Mouse (Mus musculus) heart, postnatal 4 days (tissue): ENCODE measurements around the gene Ccdc173. TPM values are rescaled to one million over a fixed set of nuclear protein-coding genes. Genes with fewer than 3 reads are reported as not detected.
A peak's percentile ranks its signal among the peaks of the same experiment; 100 is the strongest.

Experiments used
- DNase-seq: peaks from one replicate; pipeline ENCODE4 v3.0.0; 2021
- total RNA-seq, 2 experiments: library from RNA; stranded (reverse); gene quantifications; 2 replicates each; pipeline ENCODE4 v1.2.3; 2021

The Ccdc173 gene
- total RNA-seq, 2 experiments from 2014 or later = 0.43 to 0.99 TPM

DNA sequence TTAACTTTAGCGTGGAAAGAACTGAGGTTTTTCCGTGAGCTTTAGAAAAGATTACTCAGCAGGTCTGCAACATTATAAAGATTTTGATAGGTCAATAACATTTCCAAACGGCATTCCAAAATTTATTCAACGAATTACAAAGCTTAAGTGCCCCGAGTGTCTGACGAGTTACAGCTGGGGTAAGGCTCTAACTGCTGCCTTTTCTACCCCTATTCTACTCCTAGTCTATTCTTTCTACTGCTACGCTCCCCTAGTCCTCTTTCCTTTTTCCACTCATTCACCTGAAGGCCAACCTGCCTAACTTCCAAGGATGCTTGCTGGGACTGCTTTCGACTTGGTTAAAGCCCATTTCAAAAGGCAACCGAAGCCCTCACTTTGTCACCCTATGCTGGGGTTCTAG lies 401 bp downstream of the Ccdc173 start:
- DNase-seq = no peak

- peak; percentile 14 for DNase-seq
Measured at GRCm38 (mm10) chr2:69778836-69779177, 10.6 kb downstream of the Ccdc173 start.

GRCm38 (mm10) chr2:69777985-69778835 lies 11.2 kb downstream of the Ccdc173 start:
- no peak for DNase-seq

- no peak for DNase-seq
Measured at GRCm38 (mm10) chr2:69773331-69773730, 16.0 kb downstream of the Ccdc173 start.

GRCm38 (mm10) chr2:69764716-69765115 lies 24.7 kb downstream of the Ccdc173 start:
- no peak for DNase-seq

- no peak for DNase-seq
Measured at GRCm38 (mm10) chr2:69763340-69763739, 26.0 kb downstream of the Ccdc173 start.

GRCm38 (mm10) chr2:69760980-69761379 lies 28.4 kb downstream of the Ccdc173 start:
- DNase-seq = no peak

- DNase-seq = no peak
Measured at GRCm38 (mm10) chr2:69745091-69745490, 44.3 kb downstream of the Ccdc173 start.

DNA sequence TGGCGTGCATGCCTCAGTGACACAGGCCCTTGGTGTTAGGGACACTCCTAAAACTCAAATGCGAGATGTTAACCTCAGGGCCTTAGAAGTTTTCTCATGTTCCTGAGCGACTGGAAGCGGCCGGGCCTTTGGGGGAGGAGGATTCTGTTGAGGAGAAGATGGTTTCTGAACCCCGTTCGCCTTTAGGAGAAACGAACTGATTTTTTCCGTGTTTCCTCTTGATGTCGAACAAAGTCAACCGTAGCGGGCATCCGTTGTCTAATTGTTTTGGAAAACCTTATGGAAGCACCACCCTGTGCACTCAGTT lies 65.9 kb downstream of the Ccdc173 start:
- DNase-seq = no peak

- DNase-seq = peak; percentile 93
Measured at GRCm38 (mm10) chr2:69722650-69723518, 66.5 kb downstream of the Ccdc173 start.

- no peak for DNase-seq
Measured at GRCm38 (mm10) chr2:69722273-69722649, 67.1 kb downstream of the Ccdc173 start, which contains the start of gene Ppig. Gene Ppig, plus strand, starts transcription at chr2:69722545.

- DNase-seq = no peak
Measured at GRCm38 (mm10) chr2:69719121-69719520, 70.3 kb downstream of the Ccdc173 start.

DNA sequence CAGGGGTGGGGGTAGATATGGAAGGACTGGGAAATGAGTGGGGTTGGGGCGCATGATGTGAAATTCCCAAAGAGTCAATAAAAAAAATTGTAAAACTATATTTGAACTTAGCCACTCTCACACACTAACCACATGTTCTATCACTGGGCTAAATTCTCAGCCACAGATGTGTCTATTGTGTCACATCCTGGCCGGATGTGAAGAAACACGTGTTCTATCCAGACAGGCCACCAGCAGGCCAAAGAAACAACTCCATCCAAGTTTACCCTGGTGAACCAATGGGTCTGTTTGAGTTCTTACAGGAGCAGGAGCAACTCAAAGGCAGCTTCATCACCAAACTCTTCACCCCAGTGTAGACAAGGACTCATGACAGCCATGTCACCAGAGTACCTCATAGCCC lies 72.9 kb downstream of the Ccdc173 start:
- DNase-seq = no peak

DNA sequence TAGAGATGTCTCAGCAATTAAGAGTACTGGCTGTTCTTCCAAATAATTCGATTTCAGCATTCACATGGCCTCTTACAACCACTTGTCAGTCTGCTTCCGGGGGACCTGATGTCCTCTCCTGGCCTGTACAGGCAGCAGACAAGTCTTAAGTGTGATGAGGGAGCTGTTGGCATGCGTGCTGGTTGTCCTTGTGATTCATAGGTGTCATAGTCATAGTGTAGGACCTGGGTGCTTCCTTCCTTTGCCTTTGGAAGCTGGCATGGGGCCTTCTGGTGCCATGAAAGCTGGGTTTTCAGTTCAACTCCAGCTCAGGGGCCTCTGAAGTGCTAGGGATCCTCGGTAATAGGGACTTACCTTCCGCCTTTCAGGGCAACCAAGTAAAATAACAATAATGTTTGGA lies 75.2 kb downstream of the Ccdc173 start:
- no peak for DNase-seq

DNA sequence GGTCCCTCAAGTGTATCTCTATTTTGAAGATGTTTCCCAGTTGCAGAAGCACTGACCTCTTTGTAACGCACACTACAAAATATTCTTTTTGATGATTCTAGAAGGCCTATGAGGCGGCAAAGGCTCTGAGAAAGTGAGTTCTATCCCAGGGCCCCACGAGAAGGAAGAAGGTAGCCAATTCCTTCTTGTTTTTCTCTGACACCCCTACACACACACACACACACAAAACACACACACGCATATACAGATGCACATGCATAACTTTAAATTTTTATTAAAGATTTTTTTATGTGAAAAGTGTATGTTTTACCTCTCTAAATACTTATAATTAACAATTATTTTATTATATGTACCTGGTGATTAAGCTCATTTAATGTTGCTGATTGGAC lies 75.8 kb downstream of the Ccdc173 start:
- DNase-seq = no peak

DNA sequence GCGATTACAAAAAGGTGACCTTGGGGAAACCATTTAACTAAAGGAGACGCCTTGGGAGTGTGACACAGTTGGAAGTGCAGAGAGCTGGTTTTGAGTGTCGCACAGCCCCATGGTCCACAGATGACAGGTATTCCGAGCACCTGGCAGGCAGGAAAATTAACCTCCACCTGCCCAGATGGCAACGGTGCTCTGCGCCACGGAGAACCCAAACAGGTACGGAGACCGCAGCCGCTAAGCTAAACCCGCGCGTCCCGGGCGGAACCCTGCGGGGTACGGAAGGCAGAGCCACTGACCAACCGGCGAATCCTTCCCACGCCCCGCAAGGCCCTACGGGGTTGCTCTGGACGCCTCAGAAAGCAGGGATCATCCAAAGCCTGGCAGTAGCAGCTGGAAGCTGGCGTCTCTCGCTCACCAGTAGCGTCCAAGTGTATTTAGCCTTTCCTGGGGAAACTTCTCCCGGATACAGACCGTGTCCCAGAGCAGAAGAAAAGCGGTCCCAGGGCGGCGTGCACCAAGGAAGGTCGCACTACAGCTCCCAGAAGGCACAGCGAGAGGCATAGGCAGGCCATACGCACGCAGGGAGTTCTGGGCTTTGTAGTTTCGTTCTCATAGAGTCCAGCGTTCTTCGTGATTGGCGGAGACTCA lies 76.3 kb downstream of the Ccdc173 start, which contains the start of gene Fastkd1:
Fastkd1 (minus strand) TSS at position 536 of the 645 bp plus-strand sequence.
- peak; percentile 85 for DNase-seq

GRCm38 (mm10) chr2:69712171-69712570 lies 77.2 kb downstream of the Ccdc173 start:
- no peak for DNase-seq

Other genes starting within 250 kb of the Ccdc173 start
- gene Lrp2, start 203.5 kb downstream of the Ccdc173 start, total RNA-seq = 1 to 10 TPM; 1.2 TPM
- 1 to 10 TPM; 4.2 to 5.6 TPM for gene Bbs5, start 142.4 kb downstream of the Ccdc173 start, total RNA-seq
- gene Klhl41, start 119.5 kb downstream of the Ccdc173 start, total RNA-seq = 10 to 100 TPM; 86.3 to 87.5 TPM
- gene Fastkd1, start 76.1 kb downstream of the Ccdc173 start, total RNA-seq = 10 to 100 TPM; 26.8 to 28.2 TPM
- gene Ppig, start 67.0 kb downstream of the Ccdc173 start, total RNA-seq = 10 to 100 TPM; 56.7 to 59.9 TPM
- gene Phospho2, start within 50 bp of the Ccdc173 start, total RNA-seq = 10 to 100 TPM; 12.2 to 15.3 TPM
- gene Klhl23, start 32.4 kb upstream of the Ccdc173 start, total RNA-seq = 10 to 100 TPM; 56.7 to 62.7 TPM
- 100 to 1,000 TPM; 112 to 114 TPM for gene Ssb, start 72.0 kb upstream of the Ccdc173 start, total RNA-seq
- 10 to 100 TPM; 21.6 to 22.1 TPM for gene Mettl5, start 96.0 kb upstream of the Ccdc173 start, total RNA-seq
- gene Ubr3, start 107.7 kb upstream of the Ccdc173 start, total RNA-seq = 10 to 100 TPM; 87.2 to 88.7 TPM
- under 1 TPM; 0.52 to 0.68 TPM for gene Myo3b, start 249.6 kb upstream of the Ccdc173 start, total RNA-seq